Mouse (Mus musculus) lung, embryonic 14.5 days (tissue): ENCODE data around the gene Gpr146. TPM values are rescaled to one million over a fixed set of nuclear protein-coding genes. Genes with fewer than 3 reads are reported as not detected.
A peak's percentile ranks its signal among the peaks of the same experiment; 100 is the strongest.

ENCODE experiments used
- ATAC-seq: fragments of 200-750 bp; cut with Nextera tagmentation; 2 replicates; pipeline ENCODE4 v1.8.0; 2017; ENCODE audit warnings: mild to moderate bottlenecking, moderate TSS enrichment, moderate library complexity; ENCODE audit not compliant: insufficient read depth
- DNase-seq: peaks from one replicate; pipeline ENCODE4 v3.0.0-alpha.2; 2015
- H3K27ac ChIP-seq: fragments of 300-500 bp; sonication (generic); 2 replicates; pipeline ENCODE4 v1.5.1; 2014; ENCODE audit warnings: low read depth, mild to moderate bottlenecking, moderate library complexity
- H3K27me3 ChIP-seq: fragments of 300-500 bp; sonication (generic); 2 replicates; pipeline ENCODE4 v1.6.1; 2014; ENCODE audit warnings: low read length, control low read depth; ENCODE audit not compliant: insufficient read depth
- H3K36me3 ChIP-seq: fragments of 300-500 bp; sonication (generic); 2 replicates; pipeline ENCODE4 v1.6.1; 2014; ENCODE audit warnings: control low read depth; ENCODE audit not compliant: insufficient read depth
- H3K4me1 ChIP-seq: fragments of 300-500 bp; sonication (generic); 2 replicates; pipeline ENCODE4 v1.6.1; 2014; ENCODE audit warnings: antibody characterized with exemption, control low read depth; ENCODE audit not compliant: insufficient read depth
- H3K4me2 ChIP-seq: fragments of 300-500 bp; sonication (generic); 2 replicates; pipeline ENCODE4 v1.6.1; 2014; ENCODE audit warnings: mild to moderate bottlenecking
- H3K4me3 ChIP-seq: fragments of 300-500 bp; sonication (generic); 2 replicates; pipeline ENCODE4 v1.5.1; 2014; ENCODE audit warnings: low read depth, low read length
- H3K9ac ChIP-seq: fragments of 300-500 bp; sonication (generic); 2 replicates; pipeline ENCODE4 v1.6.1; 2014
- H3K9me3 ChIP-seq: fragments of 300-500 bp; sonication (generic); 2 replicates; pipeline ENCODE4 v1.6.1; 2016; ENCODE audit warnings: low read depth, low read length, control low read depth
- CTCF ChIP-seq: IDR thresholded peaks from 2 replicates; pipeline ENCODE4 v1.5.1; 2016; ENCODE audit warnings: antibody characterized with exemption, low read depth
- WGBS: fragments of 180-500 bp; shearing (Covaris S2); extraction: QIAGEN DNeasy Blood & Tissue Kit; methylation state at CpG from one replicate; pipeline ENCODE4 v1.1.7; 2014; 5-methylcytosine and 5-hydroxymethylcytosine counted together
- polyA plus RNA-seq: library from polyadenylated mRNA; unstranded; fragments of >200 nt; fragmentation: Nextera tagmentation; extraction: Ambion mirVana; gene quantifications from 2 replicates; pipeline ENCODE4 v1.2.1, GENCODE M21; 2014

Gpr146 gene
- polyA plus RNA-seq, 1 experiment from 2014 or later = 4.3 TPM

DNA sequence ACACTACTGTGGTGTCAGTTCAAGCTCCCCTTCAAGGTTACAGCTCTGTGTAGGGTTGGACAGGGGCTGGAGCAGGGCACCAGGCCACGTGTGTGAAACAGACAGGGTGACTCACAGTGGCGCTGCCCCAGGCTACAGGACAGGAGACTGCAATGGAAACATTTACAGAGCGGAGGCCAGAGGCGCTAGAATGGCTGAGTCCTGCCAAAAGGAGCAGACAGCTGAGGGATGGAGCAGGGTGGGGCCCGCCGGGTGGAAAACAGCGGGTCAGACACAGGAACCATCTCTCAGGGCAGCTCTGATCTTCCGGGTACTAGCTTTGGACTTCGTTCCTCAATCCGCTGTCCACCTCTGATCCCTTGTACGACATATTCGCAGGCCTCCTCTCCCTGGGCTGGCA is 31.9 kb downstream of the Gpr146 start:
- TF ChIP-seq CTCF = no peak
- Histone ChIP-seq H3K4me1 (no peaks in the 10 kb centered on the region; the same call in 1 of the 2 replicates), H3K4me3 (no peak overlapping the region), H3K27me3 (no peaks in the 10 kb centered on the region), H3K27ac (peak overlapping the region; percentile 33; the same call in 1 of the 2 replicates), H3K4me2 (no peak overlapping the region), H3K9me3 (no peaks in the 10 kb centered on the region), H3K9ac (no peak overlapping the region), H3K36me3 (no peaks in the 10 kb centered on the region)
- DNase-seq (peak; percentile 52), ATAC-seq (peak; percentile 50; the same call in 1 of the 2 replicates)
- WGBS = 65% methylated on average over 12 of the region's 12 CpGs

GRCm38 (mm10) chr5:139410056-139410455 is 32.6 kb downstream of the Gpr146 start:
- DNase-seq (no peak), ATAC-seq (no peak)
- no peak for TF ChIP-seq CTCF
- no peaks in the 10 kb centered on the region for H3K27me3 ChIP-seq
- no peak overlapping the region for H3K27ac ChIP-seq
- H3K4me3 ChIP-seq = no peak overlapping the region
- H3K9ac ChIP-seq = no peak overlapping the region
- no peaks in the 10 kb centered on the region for H3K36me3 ChIP-seq
- H3K4me1 ChIP-seq = no peaks in the 10 kb centered on the region; the same call in 1 of the 2 replicates
- WGBS = 83% methylated on average over 4 of the region's 4 CpGs
- no peaks in the 10 kb centered on the region for H3K9me3 ChIP-seq
- H3K4me2 ChIP-seq = no peak overlapping the region

DNA sequence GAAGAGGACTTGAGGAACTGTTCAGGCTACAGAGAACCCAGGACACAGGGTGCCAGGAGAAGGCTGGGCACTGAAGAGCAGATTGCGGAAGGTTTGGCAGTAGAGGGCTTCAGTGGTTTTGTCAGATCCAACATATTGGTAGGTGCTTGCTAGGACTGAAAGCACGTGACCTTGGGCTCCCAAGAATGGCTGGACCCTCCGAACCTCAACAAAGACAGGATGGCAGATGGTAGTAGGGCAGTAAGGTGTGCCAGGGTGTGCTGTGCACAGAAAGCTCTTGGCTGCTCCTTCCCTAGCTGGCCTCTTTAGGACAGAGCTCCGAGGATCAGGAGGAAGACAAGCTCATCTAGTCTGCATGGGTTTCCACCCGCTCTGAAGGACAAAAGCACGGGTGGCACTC is 33.6 kb downstream of the Gpr146 start:
- H3K4me3 ChIP-seq = no peak overlapping the region
- no peak overlapping the region for H3K27ac ChIP-seq
- no peaks in the 10 kb centered on the region for H3K36me3 ChIP-seq
- H3K4me1 ChIP-seq = no peaks in the 10 kb centered on the region; the same call in 1 of the 2 replicates
- WGBS = 92% methylated on average over 6 of the region's 6 CpGs
- H3K9me3 ChIP-seq = no peaks in the 10 kb centered on the region
- DNase-seq (no peak), ATAC-seq (no peak)
- H3K9ac ChIP-seq = no peak overlapping the region
- H3K27me3 ChIP-seq = no peaks in the 10 kb centered on the region
- no peak overlapping the region for H3K4me2 ChIP-seq
- TF ChIP-seq CTCF = no peak

GRCm38 (mm10) chr5:139411665-139412314 is 34.3 kb downstream of the Gpr146 start:
- Histone ChIP-seq H3K27me3 (no peaks in the 10 kb centered on the region), H3K27ac (no peak overlapping the region), H3K4me1 (no peaks in the 10 kb centered on the region; the same call in 1 of the 2 replicates), H3K9ac (no peak overlapping the region), H3K4me2 (no peak overlapping the region), H3K36me3 (no peaks in the 10 kb centered on the region), H3K4me3 (no peak overlapping the region), H3K9me3 (no peaks in the 10 kb centered on the region)
- ATAC-seq (no peak), DNase-seq (peak; percentile 64)
- no peak for TF ChIP-seq CTCF
- 56% methylated on average over 15 of the region's 15 CpGs for WGBS

DNA sequence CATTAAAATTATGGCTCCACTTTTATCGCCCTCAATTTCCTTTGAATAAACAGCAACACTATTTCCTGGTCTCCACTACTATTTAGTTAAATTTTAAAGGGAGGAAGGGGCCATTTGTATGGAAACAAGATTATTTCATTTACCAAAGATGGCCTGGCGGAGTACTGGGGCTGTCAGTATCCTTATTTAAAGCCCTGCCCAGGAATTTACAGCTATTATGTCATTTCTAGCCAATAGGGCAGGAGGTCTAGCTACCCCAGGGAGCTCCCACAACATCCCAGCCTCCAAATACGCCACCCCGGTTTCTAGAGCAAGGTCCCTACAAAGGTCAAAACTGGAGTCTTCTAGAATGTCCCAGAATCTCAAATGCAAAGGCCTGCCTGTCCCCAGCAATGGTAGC is 36.0 kb downstream of the Gpr146 start:
- H3K27me3 ChIP-seq = no peaks in the 10 kb centered on the region
- no peaks in the 10 kb centered on the region for H3K36me3 ChIP-seq
- no peak overlapping the region for H3K27ac ChIP-seq
- no peak overlapping the region for H3K9ac ChIP-seq
- no peaks in the 10 kb centered on the region for H3K9me3 ChIP-seq
- H3K4me1 ChIP-seq = 0 out of 2 replicates have a peak, but pooled peaks cover 2% of the 10 kb centered on the region
- no peak for ATAC-seq
- 70% methylated on average over 4 of the region's 4 CpGs for WGBS
- no peak overlapping the region for H3K4me3 ChIP-seq
- no peak for DNase-seq
- no peak overlapping the region for H3K4me2 ChIP-seq
- no peak for TF ChIP-seq CTCF

DNA sequence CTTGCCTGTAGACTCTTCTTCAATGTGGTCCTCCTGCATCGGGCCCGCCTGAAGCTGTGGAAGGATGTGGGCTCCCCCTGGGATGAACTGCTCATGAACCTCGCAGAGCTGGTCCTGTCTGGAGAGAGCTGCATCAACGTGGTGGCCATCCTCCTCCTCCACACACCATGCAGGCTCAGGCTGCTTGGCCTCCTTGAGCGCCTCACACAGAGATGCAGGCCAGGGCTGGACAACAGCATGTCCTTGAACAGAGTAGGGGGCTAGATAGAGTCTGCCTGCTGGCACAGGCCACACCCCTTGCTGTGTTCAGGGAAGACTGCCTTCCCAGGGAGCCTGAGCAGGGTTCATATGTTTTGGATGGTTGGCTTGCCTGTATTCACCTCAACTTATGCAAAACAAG is 37.5 kb downstream of the Gpr146 start:
- no peaks in the 10 kb centered on the region for H3K9me3 ChIP-seq
- H3K9ac ChIP-seq = no peak overlapping the region
- ATAC-seq = no peak
- no peak for TF ChIP-seq CTCF
- 88% methylated on average over 5 of the region's 5 CpGs for WGBS
- no peak overlapping the region for H3K27ac ChIP-seq
- no peak overlapping the region for H3K4me3 ChIP-seq
- H3K36me3 ChIP-seq = no peaks in the 10 kb centered on the region
- 0 out of 2 replicates have a peak, but pooled peaks cover 2% of the 10 kb centered on the region for H3K4me1 ChIP-seq
- DNase-seq = no peak
- no peaks in the 10 kb centered on the region for H3K27me3 ChIP-seq
- H3K4me2 ChIP-seq = no peak overlapping the region

- no peaks in the 10 kb centered on the region for H3K36me3 ChIP-seq
- WGBS = 85% methylated on average over 4 of the region's 4 CpGs
- no peak overlapping the region for H3K4me2 ChIP-seq
- no peaks in the 10 kb centered on the region for H3K9me3 ChIP-seq
- peak; percentile 50 for TF ChIP-seq CTCF
- no peaks in the 10 kb centered on the region for H3K27me3 ChIP-seq
- H3K4me3 ChIP-seq = no peak overlapping the region
- H3K9ac ChIP-seq = no peak overlapping the region
- no peak overlapping the region for H3K27ac ChIP-seq
- ATAC-seq = no peak
- peak; percentile 41 for DNase-seq
- H3K4me1 ChIP-seq = 0 out of 2 replicates have a peak, but pooled peaks cover 2% of the 10 kb centered on the region
Measured at GRCm38 (mm10) chr5:139416942-139417341, 39.4 kb downstream of the Gpr146 start.
